Mouse (Mus musculus): ENCODE results near the gene Lmna. TPM values are rescaled to one million over a fixed set of nuclear protein-coding genes. Genes with fewer than 3 reads are reported as not detected.

Lmna gene
- polyA plus RNA-seq, 1 experiment from 2014 or later, result 14.5 TPM

- Histone ChIP-seq H3K27me3 (ENCODE audit: low read depth, poor library complexity, severe bottlenecking) (no peaks in the 10 kb centered on the region), H3K4me1 (peaks cover 66% of the 10 kb centered on the region), H3K9me3 (replicated peaks) (no peaks in the 10 kb centered on the region), H3K36me3 (peaks cover 69% of the 10 kb centered on the region), H3K27ac (peak overlapping the region; percentile 100), H3K4me3 (peak overlapping the region; percentile 86)
- no peak for DNase-seq (ENCODE audit: low spot score)
- 62% methylated on average over 4 of the region's 4 CpGs for WGBS
Measured at GRCm38 (mm10) chr3:88535527-88535926, 25.8 kb upstream of the Lmna start.

DNA sequence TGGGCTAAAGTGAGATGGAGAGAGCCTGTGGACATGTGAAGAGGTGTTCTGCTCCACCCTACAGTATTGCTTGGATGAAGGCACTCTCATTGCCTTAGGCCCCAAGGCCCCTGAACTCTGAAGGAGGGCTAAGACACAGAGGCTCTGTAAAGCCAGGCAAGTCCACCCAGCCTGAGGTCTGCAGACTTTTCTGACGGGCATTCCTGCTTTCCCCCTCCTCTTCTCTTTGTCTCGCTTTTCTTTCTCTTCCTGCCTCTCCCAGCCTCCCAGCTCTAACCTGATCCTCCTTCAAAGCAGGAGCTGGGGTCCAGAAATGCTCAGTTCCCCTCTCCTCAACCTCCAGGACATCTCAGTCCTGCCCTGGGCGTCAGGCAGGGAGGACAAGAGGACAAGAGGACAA lies 25.2 kb upstream of the Lmna start:
- Histone ChIP-seq H3K27ac (peak overlapping the region; percentile 100), H3K4me3 (peak overlapping the region; percentile 86), H3K36me3 (peaks cover 64% of the 10 kb centered on the region), H3K9me3 (replicated peaks) (no peaks in the 10 kb centered on the region), H3K4me1 (peaks cover 68% of the 10 kb centered on the region), H3K27me3 (ENCODE audit: low read depth, poor library complexity, severe bottlenecking) (no peaks in the 10 kb centered on the region)
- no peak for DNase-seq (ENCODE audit: low spot score)
- 24% methylated on average over 3 of the region's 3 CpGs for WGBS

GRCm38 (mm10) chr3:88533706-88534105 lies 23.9 kb upstream of the Lmna start:
- peak overlapping the region; percentile 100 for H3K27ac ChIP-seq
- peaks cover 55% of the 10 kb centered on the region for H3K36me3 ChIP-seq
- H3K27me3 ChIP-seq (ENCODE audit: low read depth, poor library complexity, severe bottlenecking), result no peaks in the 10 kb centered on the region
- WGBS, result 2% methylated on average over 3 of the region's 5 CpGs
- H3K4me1 ChIP-seq, result peaks cover 71% of the 10 kb centered on the region
- no peaks in the 10 kb centered on the region for H3K9me3 ChIP-seq (replicated peaks)
- H3K4me3 ChIP-seq, result peak overlapping the region; percentile 86
- peak; percentile 62 for DNase-seq (ENCODE audit: low spot score)

- Histone ChIP-seq H3K27ac (peak overlapping the region; percentile 100), H3K4me3 (peak overlapping the region; percentile 86), H3K27me3 (ENCODE audit: low read depth, poor library complexity, severe bottlenecking) (no peaks in the 10 kb centered on the region), H3K9me3 (replicated peaks) (no peaks in the 10 kb centered on the region), H3K4me1 (peaks cover 71% of the 10 kb centered on the region), H3K36me3 (peaks cover 49% of the 10 kb centered on the region)
- DNase-seq (ENCODE audit: low spot score), result peak; percentile 77
- under 1% methylated on average over 40 of the region's 40 CpGs for WGBS
Measured at GRCm38 (mm10) chr3:88532689-88533511, 23.1 kb upstream of the Lmna start.

- H3K4me1 ChIP-seq, result peaks cover 71% of the 10 kb centered on the region
- H3K27ac ChIP-seq, result peak within 1 kb of the TSS; percentile 100
- no peak for DNase-seq (ENCODE audit: low spot score)
- WGBS, result 1% methylated on average over 29 of the region's 31 CpGs
- no peaks in the 10 kb centered on the region for H3K27me3 ChIP-seq (ENCODE audit: low read depth, poor library complexity, severe bottlenecking)
- H3K4me3 ChIP-seq, result peak within 1 kb of the TSS; percentile 86
- H3K36me3 ChIP-seq, result peaks cover 48% of the 10 kb centered on the region
- no peaks in the 10 kb centered on the region for H3K9me3 ChIP-seq (replicated peaks)
Measured at GRCm38 (mm10) chr3:88532299-88532674, 22.5 kb upstream of the Lmna start, which contains the start of gene Mex3a. TSS of gene Mex3a (plus strand) at chr3:88532395.

GRCm38 (mm10) chr3:88531348-88532298 lies 21.9 kb upstream of the Lmna start:
- H3K27ac ChIP-seq, result peak overlapping the region; percentile 100
- H3K27me3 ChIP-seq (ENCODE audit: low read depth, poor library complexity, severe bottlenecking), result no peaks in the 10 kb centered on the region
- WGBS, result under 1% methylated on average over 62 of the region's 63 CpGs
- DNase-seq (ENCODE audit: low spot score), result peak; percentile 94
- H3K4me1 ChIP-seq, result peaks cover 70% of the 10 kb centered on the region
- peaks cover 41% of the 10 kb centered on the region for H3K36me3 ChIP-seq
- peak overlapping the region; percentile 86 for H3K4me3 ChIP-seq
- H3K9me3 ChIP-seq (replicated peaks), result no peaks in the 10 kb centered on the region

DNA sequence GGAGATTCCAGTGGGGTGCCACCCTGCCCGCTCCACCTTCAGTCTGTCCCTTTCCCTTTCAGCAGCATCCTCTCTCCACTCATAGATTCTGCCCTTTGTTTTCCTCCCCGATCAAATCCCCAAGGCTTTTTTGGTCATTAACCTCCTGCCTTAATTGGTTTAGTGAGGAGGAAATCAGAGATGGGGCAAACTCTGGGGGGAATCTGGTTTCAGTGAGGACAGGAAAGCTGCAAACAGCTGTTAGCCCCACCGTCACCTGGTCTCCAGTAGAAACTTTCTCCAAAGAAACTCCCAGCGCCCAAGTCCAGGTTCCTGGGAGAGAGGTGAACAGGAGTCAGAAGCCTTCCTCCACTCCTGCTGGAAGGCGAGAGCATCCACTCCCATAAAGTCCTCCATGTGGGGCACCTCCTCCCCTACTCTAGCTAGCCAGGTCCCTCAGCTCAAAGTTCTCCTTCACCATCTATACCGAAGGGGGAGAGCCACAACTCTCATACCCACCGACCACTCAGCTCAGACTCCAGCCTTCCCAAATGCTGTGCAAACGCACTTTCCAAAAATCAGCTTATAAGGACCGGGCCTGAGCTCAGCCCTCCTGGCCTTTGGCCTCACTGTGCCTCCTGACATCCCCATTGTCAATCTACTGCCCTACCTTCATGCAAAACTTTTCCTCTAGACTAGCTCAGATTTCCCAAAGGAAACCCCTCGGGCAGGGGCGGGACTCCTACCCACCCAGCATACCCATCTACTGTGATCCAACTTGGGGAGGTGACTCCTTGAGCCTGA lies 20.5 kb upstream of the Lmna start:
- Histone ChIP-seq H3K9me3 (replicated peaks) (no peaks in the 10 kb centered on the region), H3K27ac (peak overlapping the region; percentile 100), H3K4me1 (peaks cover 65% of the 10 kb centered on the region), H3K27me3 (ENCODE audit: low read depth, poor library complexity, severe bottlenecking) (no peaks in the 10 kb centered on the region), H3K4me3 (peak overlapping the region; percentile 86), H3K36me3 (peaks cover 32% of the 10 kb centered on the region)
- DNase-seq (ENCODE audit: low spot score), result peak; percentile 71
- 10% methylated on average over 11 of the region's 11 CpGs for WGBS

DNA sequence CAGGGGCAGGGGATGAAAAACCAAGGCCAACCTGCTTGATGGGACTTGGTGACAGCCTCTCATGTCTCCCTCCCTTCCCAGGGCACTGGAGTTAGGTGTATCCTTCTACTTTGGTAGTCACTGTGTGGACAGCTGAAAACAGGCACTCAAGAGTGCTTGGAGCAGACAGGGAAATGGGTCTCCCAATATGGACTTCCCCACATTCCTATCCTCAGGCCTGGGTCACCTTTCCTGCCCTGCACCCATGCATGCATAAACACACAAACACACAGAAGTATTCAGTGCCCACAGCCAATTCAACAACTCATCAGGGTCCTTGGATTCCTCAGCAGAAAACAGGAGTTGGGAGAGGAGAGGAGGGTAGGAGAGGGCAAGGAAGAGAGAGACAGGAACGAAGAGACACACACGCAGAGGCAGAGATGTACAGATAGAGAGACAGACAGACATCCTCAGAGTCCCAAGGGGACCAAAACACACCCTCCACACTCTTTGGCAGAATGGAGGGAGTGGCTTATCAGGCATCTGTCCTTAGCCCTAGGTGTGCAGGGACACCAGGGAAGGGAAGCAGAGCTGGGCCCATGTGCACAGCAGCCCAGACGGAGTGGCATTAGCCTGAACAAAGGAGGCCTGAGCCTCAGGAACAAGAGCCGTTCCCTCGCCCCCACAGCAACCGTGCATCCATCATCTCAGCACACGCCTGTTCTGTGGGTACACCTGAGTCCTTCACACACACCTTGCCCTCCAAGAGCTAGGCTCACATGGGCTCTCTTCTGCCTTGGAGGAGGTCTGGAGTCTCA lies 19.6 kb upstream of the Lmna start:
- H3K27me3 ChIP-seq (ENCODE audit: low read depth, poor library complexity, severe bottlenecking), result no peaks in the 10 kb centered on the region
- peaks cover 56% of the 10 kb centered on the region for H3K4me1 ChIP-seq
- peaks cover 32% of the 10 kb centered on the region for H3K36me3 ChIP-seq
- DNase-seq (ENCODE audit: low spot score), result peak; percentile 53
- H3K9me3 ChIP-seq (replicated peaks), result no peaks in the 10 kb centered on the region
- peak overlapping the region; percentile 86 for H3K4me3 ChIP-seq
- H3K27ac ChIP-seq, result peak overlapping the region; percentile 100
- 34% methylated on average over 7 of the region's 7 CpGs for WGBS

DNA sequence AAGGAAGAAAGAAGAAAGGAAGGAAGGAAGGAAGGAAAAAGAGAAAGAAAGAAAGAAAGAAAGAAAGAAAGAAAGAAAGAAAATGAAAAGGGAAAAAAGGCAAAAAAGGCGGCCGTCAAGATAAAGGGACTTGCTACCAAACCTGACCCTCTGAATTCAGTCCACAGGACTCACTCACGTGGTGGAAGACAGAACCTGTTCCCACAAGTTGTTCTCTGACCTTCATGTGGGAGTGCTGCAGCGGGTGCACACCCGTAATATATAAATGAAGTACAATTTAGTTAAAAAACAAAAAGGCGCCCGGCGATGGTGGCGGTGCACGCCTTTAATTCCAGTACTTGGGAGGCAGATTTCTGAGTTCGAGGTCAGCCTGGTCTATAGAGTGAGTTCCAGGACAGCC lies 18.9 kb upstream of the Lmna start:
- no peaks in the 10 kb centered on the region for H3K9me3 ChIP-seq (replicated peaks)
- H3K36me3 ChIP-seq, result peaks cover 32% of the 10 kb centered on the region
- DNase-seq (ENCODE audit: low spot score), result no peak
- H3K4me1 ChIP-seq, result peaks cover 49% of the 10 kb centered on the region
- H3K27me3 ChIP-seq (ENCODE audit: low read depth, poor library complexity, severe bottlenecking), result no peaks in the 10 kb centered on the region
- no peak overlapping the region for H3K27ac ChIP-seq
- H3K4me3 ChIP-seq, result no peak overlapping the region
- WGBS, result 88% methylated on average over 11 of the region's 11 CpGs

- peaks cover 48% of the 10 kb centered on the region for H3K4me1 ChIP-seq
- H3K27me3 ChIP-seq (ENCODE audit: low read depth, poor library complexity, severe bottlenecking), result no peaks in the 10 kb centered on the region
- H3K9me3 ChIP-seq (replicated peaks), result no peaks in the 10 kb centered on the region
- 17% methylated on average over 8 of the region's 8 CpGs for WGBS
- peak overlapping the region; percentile 72 for H3K27ac ChIP-seq
- H3K4me3 ChIP-seq, result peak overlapping the region; percentile 33
- peak; percentile 37 for DNase-seq (ENCODE audit: low spot score)
- peaks cover 40% of the 10 kb centered on the region for H3K36me3 ChIP-seq
Measured at GRCm38 (mm10) chr3:88527565-88527964, 17.8 kb upstream of the Lmna start.

GRCm38 (mm10) chr3:88526157-88527131 lies 16.7 kb upstream of the Lmna start:
- H3K4me3 ChIP-seq, result 0 out of 2 replicates have a peak overlapping the region, but pooled peaks have one; percentile 20
- H3K27ac ChIP-seq, result no peak overlapping the region

More at GRCm38 (mm10) chr3:88526157-88527131, 16.7 kb upstream of the Lmna start:
- WGBS, result 35% methylated on average over 17 of the region's 17 CpGs
- H3K9me3 ChIP-seq (replicated peaks), result no peaks in the 10 kb centered on the region
- peak; percentile 97 for DNase-seq (ENCODE audit: low spot score)
- H3K4me1 ChIP-seq, result peaks cover 48% of the 10 kb centered on the region
- no peaks in the 10 kb centered on the region for H3K27me3 ChIP-seq (ENCODE audit: low read depth, poor library complexity, severe bottlenecking)
- H3K36me3 ChIP-seq, result peaks cover 46% of the 10 kb centered on the region

Measured in limb, embryonic 10.5 days (tissue).